Mouse (Mus musculus) CH12.LX (cell line): ENCODE measurements around the gene Cd300a. TPM values are rescaled to one million over a fixed set of nuclear protein-coding genes. Genes with fewer than 3 reads are reported as not detected.
A peak's percentile ranks its signal among the peaks of the same experiment; 100 is the strongest.

ENCODE experiments used
- DNase-seq: peaks from one replicate; pipeline ENCODE4 v3.0.0-alpha.2; 2013; ENCODE audit errors: extremely low read depth
- H3K27ac ChIP-seq: 2 replicates; pipeline ENCODE4 v1.5.1; 2012; ENCODE audit warnings: low read depth, mild to moderate bottlenecking, control low read depth, moderate library complexity; ENCODE audit not compliant: insufficient read depth
- H3K27me3 ChIP-seq: replicated peaks from 2 replicates; pipeline ENCODE3; 2012; ENCODE audit warnings: inconsistent platforms
- H3K36me3 ChIP-seq, 2 experiments: replicated peaks in 1 of 2; 2 replicates each; pipeline versions ENCODE3 to v1.6.1; 2012; ENCODE audit warnings: inconsistent platforms in 1 of 2, low read length in 1 of 2, mild to moderate bottlenecking in 1 of 2, mixed read lengths in 1 of 2, moderate library complexity in 1 of 2; ENCODE audit not compliant: control insufficient read depth in 1 of 2, insufficient read depth in 1 of 2
- H3K4me1 ChIP-seq, 2 experiments: 2 replicates each; pipeline ENCODE4 v1.6.1; 2012; ENCODE audit warnings: inconsistent platforms in 1 of 2, moderate library complexity in 1 of 2; ENCODE audit not compliant: insufficient read depth in 2 of 2, control insufficient read depth in 1 of 2
- H3K4me2 ChIP-seq: 2 replicates; pipeline ENCODE4 v1.6.1; 2012; ENCODE audit warnings: low read depth, mild to moderate bottlenecking, control low read depth; ENCODE audit not compliant: poor library complexity, insufficient read depth, severe bottlenecking
- H3K4me3 ChIP-seq, 3 experiments: fragments of 150-350 bp in 1 of 3; sonication (generic) in 1 of 3; replicated peaks in 1 of 3; 2 replicates each; pipeline versions ENCODE3 to v1.5.1; 2011 to 2012; ENCODE audit warnings: low read depth in 2 of 3, low read length in 2 of 3, mild to moderate bottlenecking in 2 of 3, moderate library complexity in 2 of 3, control low read depth in 1 of 3, improper control_type of control experiment in 1 of 3, inconsistent platforms in 1 of 3, mixed read lengths in 1 of 3; ENCODE audit not compliant: poor library complexity in 1 of 3
- H3K79me2 ChIP-seq: replicated peaks from 2 replicates; pipeline ENCODE4 v1.6.1; 2012; ENCODE audit warnings: mild to moderate bottlenecking, moderate library complexity; ENCODE audit not compliant: control insufficient read depth, poor library complexity, insufficient read depth, severe bottlenecking; ENCODE audit errors: extremely low read depth
- H3K9ac ChIP-seq: 2 replicates; pipeline ENCODE4 v1.6.1; 2012; ENCODE audit warnings: low read depth, mild to moderate bottlenecking, control low read depth, moderate library complexity; ENCODE audit not compliant: insufficient read depth
- H3K9me3 ChIP-seq: replicated peaks from 2 replicates; pipeline ENCODE3; 2012; ENCODE audit warnings: low read length, inconsistent platforms, mixed read lengths
- BHLHE40 ChIP-seq: IDR thresholded peaks from 2 replicates; pipeline ENCODE4 v1.6.1; 2011; ENCODE audit warnings: mild to moderate bottlenecking, low read depth, low read length, improper control_type of control experiment
- CHD2 ChIP-seq: IDR thresholded peaks from 2 replicates; pipeline ENCODE4 v1.6.1; 2011; ENCODE audit warnings: low read length, improper control_type of control experiment
- CTCF ChIP-seq, 2 experiments: IDR thresholded peaks in 1 of 2; conservative IDR thresholded peaks in 1 of 2; 2 replicates each; pipeline ENCODE4 v1.5.1; 2011 to 2012; ENCODE audit warnings: low read depth in 2 of 2, low read length in 2 of 2, improper control_type of control experiment in 1 of 2, inconsistent platforms in 1 of 2, mild to moderate bottlenecking in 1 of 2, moderate library complexity in 1 of 2
- ELF1 ChIP-seq: IDR thresholded peaks from 2 replicates; pipeline ENCODE4 v1.6.1; 2014; ENCODE audit warnings: low read depth, mild to moderate bottlenecking, inconsistent platforms, low read length, improper control_type of control experiment
- ETS1 ChIP-seq: conservative IDR thresholded peaks from 2 replicates; pipeline ENCODE4 v1.6.1; 2012; ENCODE audit warnings: low read depth, mild to moderate bottlenecking, inconsistent platforms, low read length, improper control_type of control experiment, moderate library complexity
- GABPA ChIP-seq: IDR thresholded peaks from 2 replicates; pipeline ENCODE4 v1.6.1; 2012; ENCODE audit warnings: low read depth, low read length, improper control_type of control experiment, inconsistent platforms; ENCODE audit not compliant: insufficient replicate concordance
- IRF4 ChIP-seq: IDR thresholded peaks from 2 replicates; pipeline ENCODE4 v1.6.1; 2014; ENCODE audit warnings: low read depth, mild to moderate bottlenecking, inconsistent platforms, low read length, improper control_type of control experiment
- JUND ChIP-seq: conservative IDR thresholded peaks from 2 replicates; pipeline ENCODE4 v1.6.1; 2011; ENCODE audit warnings: low read depth, low read length, improper control_type of control experiment
- MAFK ChIP-seq: IDR thresholded peaks from 2 replicates; pipeline ENCODE4 v1.6.1; 2011; ENCODE audit warnings: low read length, improper control_type of control experiment; ENCODE audit not compliant: insufficient replicate concordance
- MAX ChIP-seq: IDR thresholded peaks from 2 replicates; pipeline ENCODE4 v1.6.1; 2011; ENCODE audit warnings: low read length, improper control_type of control experiment
- MAZ ChIP-seq: IDR thresholded peaks from 2 replicates; pipeline ENCODE4 v1.6.1; 2012; ENCODE audit warnings: low read depth, mild to moderate bottlenecking, inconsistent platforms, low read length, improper control_type of control experiment, moderate library complexity
- MEF2A ChIP-seq: IDR thresholded peaks from 2 replicates; pipeline ENCODE4 v1.6.1; 2014; ENCODE audit warnings: low read depth, mild to moderate bottlenecking, inconsistent platforms, low read length, improper control_type of control experiment, borderline replicate concordance
- MXI1 ChIP-seq: IDR thresholded peaks from 2 replicates; pipeline ENCODE4 v1.6.1; 2011; ENCODE audit warnings: mild to moderate bottlenecking, low read depth, low read length, improper control_type of control experiment
- PAX5 ChIP-seq: IDR thresholded peaks from 2 replicates; pipeline ENCODE4 v1.6.1; 2012; ENCODE audit warnings: low read length, inconsistent platforms, mixed read lengths
- POLR2AphosphoS2 ChIP-seq: IDR thresholded peaks from 2 replicates; pipeline ENCODE4 v1.6.1; 2011; ENCODE audit warnings: low read depth, low read length, improper control_type of control experiment
- RAD21 ChIP-seq: IDR thresholded peaks from 2 replicates; pipeline ENCODE4 v1.6.1; 2011; ENCODE audit warnings: low read depth, mild to moderate bottlenecking, low read length, improper control_type of control experiment, moderate library complexity
- SIN3A ChIP-seq: IDR thresholded peaks from 2 replicates; pipeline ENCODE4 v1.6.1; 2012; ENCODE audit warnings: low read length, improper control_type of control experiment, inconsistent platforms
- SMC3 ChIP-seq: IDR thresholded peaks from 2 replicates; pipeline ENCODE4 v1.6.1; 2011; ENCODE audit warnings: low read depth, low read length, improper control_type of control experiment
- TCF12 ChIP-seq: IDR thresholded peaks from 2 replicates; pipeline ENCODE4 v1.6.1; 2014; ENCODE audit warnings: low read depth, mild to moderate bottlenecking, inconsistent platforms, low read length, improper control_type of control experiment
- UBTF ChIP-seq: IDR thresholded peaks from 2 replicates; pipeline ENCODE4 v1.6.1; 2012; ENCODE audit warnings: low read depth, mild to moderate bottlenecking, inconsistent platforms, low read length, improper control_type of control experiment, moderate library complexity
- USF1 ChIP-seq: IDR thresholded peaks from 2 replicates; pipeline ENCODE4 v1.6.1; 2014; ENCODE audit warnings: low read depth, mild to moderate bottlenecking, inconsistent platforms, low read length, improper control_type of control experiment
- ZC3H11A ChIP-seq: IDR thresholded peaks from 2 replicates; pipeline ENCODE4 v1.6.1; 2012; ENCODE audit warnings: low read depth, mild to moderate bottlenecking, inconsistent platforms, low read length, improper control_type of control experiment
- dilution Hi-C: fragments of 300-500 bp; cut with MboI; formaldehyde crosslinking; loops from 2 replicates; pipeline ENCODE4 v1.14.3; 2020; ENCODE audit warnings: low sequenced_read_pairs; ENCODE audit not compliant: extremely low pct_unique_long_range_greater_than_20kb, extremely low pct_ligation_motif_present
- in situ Hi-C: fragments of 300-500 bp; cut with MboI; formaldehyde crosslinking; loops from 3 replicates; pipeline ENCODE4 v1.14.3; 2019; ENCODE audit warnings: low sequenced_read_pairs, low pct_ligation_motif_present, low pct_unique_long_range_greater_than_20kb, mixed read lengths
- polyA plus RNA-seq: library from polyadenylated mRNA; unstranded; fragments of >175 nt; gene quantifications from 2 replicates; pipeline ENCODE4 v1.2.1, GENCODE M21; 2012; ENCODE audit warnings: low read depth; ENCODE audit not compliant: insufficient read length
- total RNA-seq, 2 experiments: library from RNA; depleted of rRNA; stranded (reverse); fragments of 300-350 nt in 1 of 2; fragments of >200 nt in 1 of 2; gene quantifications; 2 replicates each; pipeline ENCODE4 v1.2.3; 2012 to 2014

Gene Cd300a
- total and polyA plus RNA-seq, 3 experiments: 0.13 to 1.0 (median 0.32) TPM

DNA sequence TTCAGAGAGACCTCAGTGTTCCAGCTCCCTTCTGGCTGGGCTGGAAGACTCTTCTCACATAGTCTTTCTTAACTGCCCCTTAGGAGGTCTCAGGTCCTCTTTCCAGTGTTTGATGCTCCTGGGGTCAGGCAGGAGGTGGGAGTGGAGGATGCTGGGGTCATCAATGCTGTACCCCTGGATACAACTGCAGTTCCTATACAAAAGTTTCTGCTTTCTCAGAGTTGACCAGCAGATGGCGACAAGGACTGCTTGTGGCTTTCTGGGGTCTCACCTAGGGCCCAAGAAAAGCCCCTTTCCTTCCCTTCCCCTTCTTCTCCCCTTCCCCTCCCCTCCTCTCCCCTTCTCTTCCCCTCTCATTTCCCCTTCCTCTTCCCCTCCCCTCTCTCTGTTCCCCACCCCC lies 9.3 kb upstream of the Cd300a start:
- dilution Hi-C loops (no loop called here), in situ Hi-C loops (no loop called here)
- H3K4me2 ChIP-seq: no peak overlapping the region
- no peak for TF ChIP-seq PAX5
- no peak for TF ChIP-seq MEF2A
- peak; percentile 87 for TF ChIP-seq SMC3
- peak; percentile 74 for TF ChIP-seq RAD21
- TF ChIP-seq GABPA: no peak
- TF ChIP-seq BHLHE40: no peak
- peak; percentile 74 to 84 for TF ChIP-seq CTCF (conservative IDR thresholded peaks at IDR 0.05 in 1 of 2, IDR thresholded peaks at IDR 0.05 in 1 of 2; ENCODE audit: low read depth in 2 of 2, low read length in 2 of 2)
- no peak for TF ChIP-seq CHD2
- TF ChIP-seq ZC3H11A: peak; percentile 22; the same call in 1 of the 2 replicates
- no peak overlapping the region for H3K4me3 ChIP-seq
- H3K36me3 ChIP-seq: no peaks in the 10 kb centered on the region
- peak; percentile 60 for DNase-seq
- no peaks in the 10 kb centered on the region for H3K27me3 ChIP-seq
- H3K27ac ChIP-seq: no peak overlapping the region
- H3K9ac ChIP-seq: no peak overlapping the region
- no peaks in the 10 kb centered on the region for H3K79me2 ChIP-seq
- H3K4me1 ChIP-seq: peaks cover 29 to 89% of the 10 kb centered on the region in 2 experiments
- no peaks in the 10 kb centered on the region for H3K9me3 ChIP-seq

DNA sequence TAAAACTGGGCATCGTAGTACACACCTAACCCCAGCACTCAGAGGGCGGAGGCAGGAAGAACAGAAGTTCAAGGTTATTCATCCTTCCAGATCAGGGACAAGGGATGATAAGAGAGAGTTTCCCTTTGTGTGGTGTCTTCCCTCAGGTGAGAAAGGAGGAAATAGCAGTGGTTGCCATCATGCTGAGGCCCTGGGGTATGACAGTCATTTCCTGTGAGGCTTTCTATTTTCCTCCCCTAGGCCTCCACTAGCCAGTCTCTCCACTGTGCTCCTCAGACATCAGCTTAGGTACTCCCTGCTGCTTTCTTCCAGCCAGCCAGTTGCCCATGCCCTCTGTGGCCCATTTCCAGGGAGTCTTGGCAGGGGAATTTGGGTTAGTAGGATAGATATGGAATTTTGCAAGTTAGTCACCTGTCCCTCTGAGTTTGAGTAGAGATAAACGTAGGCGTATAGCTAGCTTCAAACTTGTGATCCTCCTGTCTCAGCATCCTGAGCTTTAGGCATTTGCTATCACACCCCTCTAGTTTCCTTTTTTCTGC lies 6.5 kb upstream of the Cd300a start:
- H3K4me3 ChIP-seq: no peak overlapping the region
- H3K9me3 ChIP-seq: no peaks in the 10 kb centered on the region
- TF ChIP-seq JUND (no peak), BHLHE40 (peak; percentile 44; the same call in 1 of the 2 replicates), ELF1 (0 out of 2 replicates have a peak, but pooled peaks have one; percentile 18)
- 0 out of 2 replicates have a peak overlapping the region, but pooled peaks have one; percentile 2 for H3K4me2 ChIP-seq
- in situ Hi-C loops (no loop called here), dilution Hi-C loops (no loop called here)
- peak; percentile 56 for DNase-seq
- no peak overlapping the region for H3K27ac ChIP-seq
- no peak overlapping the region for H3K9ac ChIP-seq
- H3K79me2 ChIP-seq: no peaks in the 10 kb centered on the region
- H3K27me3 ChIP-seq: peaks cover 15% of the 10 kb centered on the region
- H3K4me1 ChIP-seq: peaks cover 17 to 62% of the 10 kb centered on the region in 2 experiments
- H3K36me3 ChIP-seq: no peaks in the 10 kb centered on the region

DNA sequence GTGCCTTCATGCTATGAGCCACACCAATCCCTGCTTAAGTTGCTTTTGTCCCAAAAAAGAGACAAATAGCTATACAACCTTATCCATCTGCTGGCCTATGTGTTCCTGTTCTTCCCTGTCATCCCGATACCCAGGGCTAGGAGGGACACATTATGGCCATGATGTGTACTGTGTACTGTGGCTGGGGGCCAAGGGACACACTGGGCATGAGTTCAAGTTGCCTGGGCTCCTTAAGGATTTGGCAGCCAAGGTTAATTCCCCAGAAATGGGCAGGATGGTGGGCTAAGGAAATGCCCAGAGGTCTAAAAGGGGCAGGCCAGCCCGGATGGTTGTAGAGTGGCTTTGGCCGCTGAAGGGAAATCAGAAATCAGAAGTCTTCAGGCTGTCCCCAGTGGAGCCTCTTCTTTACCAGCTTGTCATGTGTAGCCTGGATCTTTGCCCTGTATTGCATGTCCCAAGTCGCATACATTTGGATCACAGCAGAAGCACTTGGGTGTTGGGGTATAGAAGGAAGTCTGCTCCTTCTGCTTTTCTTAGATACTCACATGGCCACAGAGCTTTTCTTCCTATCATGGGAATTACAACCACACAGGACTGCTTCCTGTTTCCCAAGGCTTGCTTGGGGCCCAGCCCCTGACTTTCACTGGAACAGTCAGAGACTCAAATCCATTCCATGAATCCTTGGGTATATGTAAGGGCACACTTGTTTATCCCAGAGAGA lies 5.3 kb upstream of the Cd300a start:
- peaks cover 20% of the 10 kb centered on the region for H3K27me3 ChIP-seq
- H3K27ac ChIP-seq: no peak overlapping the region
- H3K9ac ChIP-seq: no peak overlapping the region
- H3K4me3 ChIP-seq: no peak overlapping the region
- H3K9me3 ChIP-seq: peaks cover 3% of the 10 kb centered on the region
- H3K36me3 ChIP-seq: no peaks in the 10 kb centered on the region
- no peaks in the 10 kb centered on the region for H3K79me2 ChIP-seq
- TF ChIP-seq MAX (no peak), SIN3A (no peak), MAFK (no peak), MAZ (no peak), MXI1 (no peak), POLR2AphosphoS2 (no peak), TCF12 (no peak), ELF1 (no peak), IRF4 (no peak), UBTF (no peak), USF1 (no peak), RAD21 (no peak), ETS1 (no peak), PAX5 (no peak)
- no peak for DNase-seq
- peaks cover 17 to 52% of the 10 kb centered on the region in 2 experiments for H3K4me1 ChIP-seq
- no peak overlapping the region for H3K4me2 ChIP-seq
- in situ Hi-C loops: no loop called here
- dilution Hi-C loops: no loop called here
